Mouse (Mus musculus): ENCODE measurements around the gene March7.

DNA sequence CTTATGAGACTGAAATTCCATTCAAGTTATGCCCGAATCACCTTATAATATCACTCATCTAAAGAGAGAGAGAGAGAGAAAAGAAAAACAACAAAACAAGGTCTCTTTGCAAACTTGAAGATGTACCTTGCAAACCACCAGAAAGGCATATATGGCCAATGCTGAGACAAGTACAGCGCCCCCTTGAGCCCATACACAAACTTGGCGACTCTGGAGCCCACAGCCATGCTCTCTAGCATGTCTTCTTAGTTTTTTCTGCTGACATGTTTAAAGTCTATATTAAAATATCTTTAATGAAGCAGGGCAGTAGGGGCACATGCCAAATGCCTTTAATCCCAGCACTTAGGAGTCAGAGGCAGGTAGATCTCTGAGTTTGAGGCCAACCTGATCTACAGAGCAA, 36.5 kb upstream of the March7 start:
- TF ChIP-seq CTCF (IDR thresholded peaks at IDR 0.05; ENCODE audit: low read depth): peak; percentile 62
- TF ChIP-seq EP300 (IDR thresholded peaks at IDR 0.05; ENCODE audit: low read depth): no peak
